Mouse (Mus musculus): ENCODE measurements around the gene Scgn.

The Scgn gene

DNA sequence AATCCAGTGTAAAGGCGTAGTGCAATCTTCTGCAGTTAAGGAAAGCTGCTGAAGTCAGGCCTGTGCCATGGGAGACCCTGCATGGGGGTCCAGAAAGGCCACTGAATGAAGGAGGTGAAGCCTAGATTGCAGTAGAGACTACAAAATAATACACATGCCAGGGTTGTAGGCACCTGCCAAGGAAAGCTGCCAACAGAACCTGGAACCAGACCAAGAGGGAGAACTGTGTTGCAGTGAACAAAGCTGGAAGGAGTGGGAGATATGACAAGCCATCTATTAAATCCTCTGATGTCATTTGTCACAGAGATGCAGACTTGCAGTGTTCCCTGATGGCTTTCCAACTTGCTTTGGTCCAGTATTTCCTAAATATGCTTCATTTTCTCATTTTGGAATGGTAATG, 52.3 kb downstream of the Scgn start:
- no peak for DNase-seq (ENCODE audit: low read depth)

DNA sequence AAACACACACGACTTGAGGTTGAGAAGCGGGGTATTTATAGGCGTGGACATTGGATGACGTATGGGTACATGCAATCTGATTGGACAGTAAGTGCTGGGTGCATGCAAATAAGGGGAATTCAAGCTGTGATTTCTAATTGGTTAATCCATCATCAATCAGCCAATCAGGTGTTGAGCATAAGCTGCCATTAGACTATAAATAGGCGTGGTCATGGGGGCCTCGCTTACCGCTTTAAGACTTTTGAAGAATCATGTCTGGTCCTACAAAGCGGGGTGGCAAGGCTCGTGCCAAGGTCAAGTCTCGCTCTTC, 56.8 kb downstream of the Scgn start, which contains the start of gene Hist1h2aa:
Gene Hist1h2aa (plus strand): TSS at position 252 of the 310 bp plus-strand sequence.
- DNase-seq (ENCODE audit: low read depth) = no peak

DNA sequence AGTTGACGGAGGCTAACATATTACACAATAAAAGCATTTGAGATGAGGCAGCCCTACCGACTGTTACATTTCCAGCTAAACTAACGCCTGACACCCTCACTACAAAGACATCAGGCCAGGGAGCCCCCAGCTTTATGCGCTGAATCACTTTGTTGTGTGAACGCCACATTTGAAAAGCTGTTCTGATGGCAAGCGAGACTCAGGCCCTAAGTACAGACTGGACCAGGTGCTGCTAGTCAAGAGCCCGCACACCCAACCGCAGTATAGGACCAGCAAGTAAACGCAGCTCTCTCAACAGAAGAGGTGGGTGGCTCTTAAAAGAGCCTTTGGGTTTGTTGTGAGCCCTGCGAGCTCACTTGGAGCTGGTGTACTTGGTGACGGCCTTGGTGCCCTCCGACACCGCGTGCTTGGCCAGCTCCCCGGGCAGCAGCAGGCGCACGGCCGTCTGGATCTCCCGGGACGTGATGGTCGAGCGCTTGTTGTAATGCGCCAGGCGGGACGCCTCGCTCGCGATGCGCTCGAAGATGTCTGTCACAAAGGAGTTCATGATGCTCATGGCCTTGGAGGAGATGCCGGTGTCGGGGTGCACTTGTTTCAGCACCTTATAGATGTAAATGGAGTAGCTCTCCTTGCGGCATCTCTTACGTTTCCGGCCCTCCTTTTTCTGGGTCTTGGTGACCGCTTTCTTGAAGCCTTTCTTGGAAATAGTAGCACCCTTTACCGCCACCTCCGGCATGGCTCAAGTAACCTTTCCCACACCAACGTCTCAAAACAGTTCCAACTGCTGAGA, 57.4 kb downstream of the Scgn start, which contains the start of gene Hist1h2ba:
Gene Hist1h2ba (minus strand): TSS at position 736 of the 790 bp plus-strand sequence.
- DNase-seq (ENCODE audit: low read depth) = no peak

DNA sequence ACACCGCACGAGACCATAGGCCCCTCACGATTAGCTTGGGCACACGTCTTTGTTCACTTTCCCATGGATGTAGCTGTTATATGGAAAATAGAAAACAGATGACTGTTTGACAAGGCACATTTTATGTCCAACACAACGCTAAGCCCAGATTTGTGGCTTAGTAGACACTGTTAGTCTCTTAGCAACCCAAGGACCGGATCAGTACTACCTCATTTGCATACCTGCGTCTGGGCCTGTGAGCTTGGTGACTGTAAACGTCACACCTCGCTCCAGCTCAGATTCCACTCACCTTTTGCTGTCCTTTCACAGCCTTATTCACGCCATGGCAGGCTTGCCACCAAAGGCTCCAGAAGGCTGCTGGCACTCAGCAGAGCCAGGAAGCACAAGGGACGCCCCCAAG, 60.1 kb downstream of the Scgn start:
- no peak for DNase-seq (ENCODE audit: low read depth)

DNA sequence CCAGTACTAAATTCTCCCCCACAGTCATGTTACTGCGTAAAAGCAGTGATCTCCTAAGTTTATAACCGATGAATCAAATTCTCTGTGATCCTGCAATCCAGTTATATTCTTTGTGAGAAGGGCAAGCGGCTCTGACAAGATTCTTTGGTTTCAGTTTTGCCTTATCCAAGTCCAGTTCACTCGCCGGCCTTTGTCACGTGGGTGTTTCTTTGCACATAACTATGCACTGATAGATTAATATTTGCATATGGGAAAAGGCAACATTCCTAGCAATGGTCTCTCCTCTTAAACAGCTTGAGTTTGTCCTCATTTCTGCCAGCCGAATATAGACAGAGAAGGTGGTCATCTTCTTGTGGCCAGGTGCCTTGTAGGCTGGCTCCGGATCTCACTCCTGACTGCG, 60.6 kb downstream of the Scgn start:
- DNase-seq (ENCODE audit: low read depth) = no peak

DNA sequence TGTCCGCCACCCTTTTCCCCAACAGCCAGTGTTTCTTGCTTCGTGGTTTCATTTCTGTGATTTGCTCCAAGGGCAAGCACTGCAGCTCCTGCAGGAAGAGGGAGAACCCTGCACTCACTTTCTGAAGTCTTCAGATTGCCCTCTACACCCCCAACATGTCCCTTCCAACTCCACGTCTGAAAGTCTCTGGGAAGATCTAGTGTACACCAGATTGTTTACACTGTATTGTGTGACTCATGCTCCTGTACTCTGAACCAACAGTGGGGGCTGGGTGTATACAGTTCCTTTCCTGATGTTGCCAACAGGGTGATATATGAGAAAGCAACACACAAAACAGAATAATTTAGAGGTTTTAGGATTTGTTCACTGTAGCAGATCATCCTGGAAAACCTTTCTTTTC, 62.4 kb downstream of the Scgn start:
- no peak for DNase-seq (ENCODE audit: low read depth)

DNA sequence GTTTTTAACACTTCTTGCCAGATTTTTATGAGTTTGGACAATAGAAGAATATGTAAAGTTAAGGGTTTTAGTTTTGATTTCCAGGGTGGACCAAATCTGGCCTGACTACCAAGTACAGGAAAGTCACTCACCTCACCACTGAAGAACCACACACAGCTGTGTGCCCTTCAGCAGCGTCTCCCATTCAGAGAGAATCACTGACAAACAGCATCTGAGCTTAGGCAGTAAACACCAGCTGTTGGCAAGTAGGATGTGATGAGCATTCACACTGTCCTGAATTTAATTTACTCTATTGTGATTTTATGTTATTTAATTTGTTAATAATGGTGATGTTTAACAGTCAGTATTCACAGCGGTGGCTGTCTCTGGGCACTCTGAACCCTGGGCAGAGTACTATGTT, 65.2 kb downstream of the Scgn start:
- DNase-seq (ENCODE audit: low read depth) = no peak

DNA sequence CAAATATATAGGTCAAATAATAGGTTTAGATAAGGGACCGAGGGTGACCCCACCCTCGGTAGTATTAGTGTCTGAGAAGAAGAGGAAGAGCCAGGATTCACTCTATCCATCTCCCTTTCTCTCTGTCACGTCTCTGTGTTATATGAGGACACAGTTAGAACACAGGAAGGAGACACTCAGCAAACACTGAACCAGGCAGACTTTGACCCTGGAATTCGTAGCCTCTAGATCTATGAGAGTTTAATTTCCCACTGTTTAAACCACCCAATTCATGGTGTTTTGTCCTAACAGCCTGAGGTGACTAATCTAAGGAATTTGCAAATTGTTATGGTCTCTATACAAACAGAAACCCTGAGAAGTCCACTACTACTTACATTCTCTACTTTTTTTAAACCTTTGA, 73.3 kb downstream of the Scgn start:
- DNase-seq (ENCODE audit: low read depth) = no peak

DNA sequence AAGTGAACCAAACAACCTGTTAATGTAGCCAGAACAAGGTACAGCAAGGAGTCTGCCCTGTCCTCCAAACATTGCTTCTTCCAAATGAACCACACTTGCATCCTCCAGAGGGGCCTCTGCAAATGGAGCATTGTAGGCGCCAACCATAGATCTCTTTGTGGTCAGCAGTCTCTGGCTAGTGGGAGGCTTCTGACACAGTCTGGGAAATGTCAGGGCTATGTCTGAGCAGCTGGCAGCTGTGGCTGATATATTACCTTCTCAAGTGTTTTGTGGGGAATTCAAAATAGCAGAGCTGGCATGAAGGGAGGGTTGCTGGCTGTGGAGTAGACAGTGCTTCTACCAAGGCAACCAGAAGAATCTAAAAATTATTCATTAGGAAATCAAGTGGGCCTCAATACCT, 74.9 kb downstream of the Scgn start:
- DNase-seq (ENCODE audit: low read depth) = no peak

DNA sequence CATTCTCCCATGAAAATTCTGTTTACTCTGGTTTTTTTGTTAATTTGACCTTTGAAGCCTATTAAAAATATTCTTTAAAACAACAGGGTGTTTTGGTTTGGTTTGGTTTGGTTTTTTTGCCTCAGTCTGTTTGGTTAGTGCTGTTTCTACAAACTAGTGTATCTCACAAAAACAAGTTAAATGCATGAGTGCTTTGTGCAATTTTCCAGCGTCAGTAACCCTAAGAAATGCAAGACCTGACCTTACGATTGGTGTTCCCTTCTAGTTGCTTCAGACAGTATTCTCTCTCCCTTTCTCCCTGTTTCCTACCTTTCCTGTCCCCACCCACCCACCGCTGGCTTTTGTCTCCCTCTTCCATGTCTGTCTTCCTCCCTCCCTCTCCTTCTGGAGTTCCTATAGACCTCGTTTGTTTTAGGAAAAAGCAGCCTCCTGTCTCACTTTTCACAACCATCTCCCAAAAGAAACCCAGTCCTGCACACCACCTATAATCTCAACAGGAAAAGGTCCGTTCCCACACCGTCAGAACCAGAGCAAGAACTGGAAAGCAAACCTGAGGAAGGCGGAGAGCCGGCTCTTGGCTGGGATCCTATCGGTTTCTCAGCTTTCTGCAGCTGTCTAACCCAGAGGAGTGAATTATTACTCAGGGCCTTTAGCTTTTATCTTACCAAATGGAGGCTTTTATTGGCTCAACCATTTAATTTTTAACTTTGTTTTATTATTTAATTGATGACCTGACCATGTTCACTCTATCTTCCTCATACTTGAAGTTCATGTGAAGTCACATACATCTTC, 76.4 kb downstream of the Scgn start, which contains the start of gene Slc17a4:
Gene Slc17a4 (minus strand): TSS at position 634 of the 792 bp plus-strand sequence.
- DNase-seq (ENCODE audit: low read depth) = no peak

DNA sequence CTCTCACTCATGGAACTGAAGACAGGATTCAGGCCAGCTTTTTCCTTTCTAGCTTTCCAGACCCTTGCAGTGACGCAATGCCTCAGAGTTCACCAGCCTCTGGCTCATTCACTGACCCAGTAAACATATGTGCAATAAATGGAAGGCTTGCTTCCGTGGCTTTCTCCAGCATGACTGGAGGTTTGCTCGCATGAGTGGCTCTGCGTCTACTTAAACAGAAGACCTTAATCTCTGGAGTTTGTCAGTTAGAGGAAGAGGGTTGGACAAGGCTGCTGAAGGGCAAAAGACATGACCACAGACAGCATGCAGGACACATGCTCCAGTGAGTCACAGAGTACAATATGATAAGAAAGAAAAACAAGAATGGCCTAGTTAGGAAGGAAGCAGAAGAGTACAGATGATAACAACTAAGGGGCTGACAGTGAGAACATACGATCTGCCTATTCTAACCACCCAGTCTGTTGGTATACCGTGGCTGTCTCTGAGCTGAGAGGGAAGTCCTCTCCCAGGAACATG, 77.2 kb downstream of the Scgn start:
- no peak for DNase-seq (ENCODE audit: low read depth)

DNA sequence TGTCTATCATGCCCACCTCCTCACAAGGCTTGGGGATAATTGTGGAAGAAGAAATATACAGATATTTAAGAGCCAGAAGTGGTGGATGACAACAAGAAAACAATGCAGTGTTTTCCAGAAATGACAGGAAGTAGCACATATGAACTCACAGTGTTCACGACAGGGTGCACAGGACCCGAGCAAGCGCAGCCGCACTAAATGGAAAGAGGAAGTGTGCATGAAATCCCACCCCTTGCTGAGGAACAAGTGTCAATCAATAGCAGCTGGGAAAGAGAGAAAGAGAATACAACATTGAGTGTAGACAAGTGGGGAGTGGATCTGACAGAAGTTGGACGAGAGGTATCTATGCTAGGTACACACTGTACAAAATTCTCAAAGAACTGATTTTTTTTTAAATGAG, 79.7 kb downstream of the Scgn start:
- peak; percentile 2 for DNase-seq (ENCODE audit: low read depth)

DNA sequence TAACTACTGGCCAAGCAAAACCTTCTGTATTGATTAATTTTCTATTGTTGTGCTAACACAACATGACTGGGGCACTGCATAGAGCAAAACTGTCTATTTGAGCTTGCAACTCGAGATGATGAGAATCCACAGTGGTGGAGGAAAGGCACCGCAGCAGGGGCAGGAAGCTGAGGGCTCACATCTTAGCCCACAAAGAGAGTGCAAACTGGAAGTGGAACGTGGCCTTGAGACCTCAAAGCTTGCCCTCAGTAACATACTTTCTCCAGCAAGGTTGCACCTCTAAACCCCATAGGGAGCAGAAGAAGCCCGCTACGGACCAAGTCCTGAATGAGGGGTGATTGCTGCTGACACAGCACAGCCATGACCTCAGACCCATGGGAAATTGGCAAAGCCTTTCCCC, 80.9 kb downstream of the Scgn start:
- DNase-seq (ENCODE audit: low read depth) = peak; percentile 15

DNA sequence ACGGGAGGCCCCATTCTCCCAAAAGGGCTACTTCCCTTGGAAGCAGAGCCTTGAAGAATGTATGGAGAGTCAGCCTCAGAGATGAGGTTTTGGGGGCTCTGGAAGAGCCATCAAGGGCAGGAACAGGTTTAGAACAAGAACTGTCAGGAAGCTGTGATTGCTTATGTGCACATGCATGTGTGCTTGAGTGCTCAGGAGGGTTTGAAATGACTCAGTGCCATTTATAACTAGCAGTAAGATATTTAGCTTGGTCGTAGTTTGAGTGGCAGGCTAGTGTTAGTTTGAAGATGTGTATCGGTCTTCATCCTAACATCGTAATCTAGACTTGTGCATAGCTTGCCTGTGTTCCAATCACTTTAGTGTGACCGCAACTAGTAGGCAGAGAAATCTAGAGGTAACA, 84.1 kb downstream of the Scgn start:
- no peak for DNase-seq (ENCODE audit: low read depth)

Measured in naive thymus-derived CD4-positive, alpha-beta T cell, adult 2 months (primary cell).